Mouse (Mus musculus) C2C12 (cell line): ENCODE measurements around the gene Camkmt.

ENCODE experiments used
- CTCF ChIP-seq: IDR thresholded peaks from one replicate; pipeline ENCODE4 v1.5.1; 2011; ENCODE audit not compliant: control insufficient read depth, insufficient read depth, insufficient read length
- MAX ChIP-seq: IDR thresholded peaks from one replicate; pipeline ENCODE4 v1.6.1; 2011; ENCODE audit warnings: mild to moderate bottlenecking, control low read depth
- MYOD1 ChIP-seq: IDR thresholded peaks from one replicate; pipeline ENCODE4 v1.6.1; 2011; ENCODE audit warnings: low read depth; ENCODE audit not compliant: control insufficient read depth, insufficient read length
- MYOG ChIP-seq: IDR thresholded peaks from one replicate; pipeline ENCODE4 v1.6.1; 2011; ENCODE audit not compliant: control insufficient read depth, insufficient read length; ENCODE audit errors: extremely low read depth
- USF1 ChIP-seq: IDR thresholded peaks from one replicate; pipeline ENCODE4 v1.6.1; 2011; ENCODE audit warnings: low read depth, mild to moderate bottlenecking, control low read depth, moderate library complexity

GRCm38 (mm10) chr17:85428831-85429230 lies 338.5 kb downstream of the Camkmt start:
- TF ChIP-seq MYOD1 (no peak), CTCF (no peak), USF1 (no peak), MYOG (no peak), MAX (no peak)
